Mouse (Mus musculus) WW6 (cell line): ENCODE results near the gene Cxcl12.

Source experiments
- DNase-seq: peaks from one replicate; pipeline ENCODE4 v3.0.0-alpha.2; 2013; ENCODE audit warnings: low read depth, low spot score

The Cxcl12 gene

GRCm38 (mm10) chr6:117173876-117174275, 5.5 kb downstream of the Cxcl12 start:
- no peak for DNase-seq

DNA sequence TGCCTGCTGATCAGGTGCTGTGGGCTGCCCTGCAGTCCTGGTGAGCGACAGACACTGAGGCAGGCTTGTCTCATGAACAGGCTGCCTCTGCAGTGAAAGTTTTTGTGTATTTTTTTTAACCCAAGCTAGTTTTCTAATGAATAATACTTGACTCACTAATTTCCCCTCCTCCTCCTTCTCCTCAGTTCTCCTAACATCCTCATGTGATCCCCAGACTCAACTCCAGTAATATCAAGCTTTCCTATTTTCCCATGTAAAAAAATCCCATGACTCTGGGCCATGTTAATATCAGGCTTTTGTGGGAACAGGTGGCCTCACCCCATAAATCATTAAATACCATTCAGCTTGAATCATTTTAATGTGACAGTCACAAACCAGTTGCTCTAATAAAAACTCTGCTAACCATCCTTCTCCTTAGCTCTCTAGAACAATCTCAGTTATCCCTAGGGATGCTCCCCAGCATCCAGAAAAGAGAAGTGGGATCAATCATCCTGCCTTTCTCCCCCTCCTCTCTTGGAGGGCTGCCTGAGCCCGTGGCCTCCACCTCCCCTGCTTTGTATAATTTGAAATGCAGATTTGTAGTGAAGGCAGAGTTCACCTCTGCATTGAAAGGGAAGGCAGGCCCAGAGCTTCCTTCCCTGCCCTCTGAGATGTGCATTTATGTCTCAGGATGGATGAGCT, 6.9 kb downstream of the Cxcl12 start:
- no peak for DNase-seq

DNA sequence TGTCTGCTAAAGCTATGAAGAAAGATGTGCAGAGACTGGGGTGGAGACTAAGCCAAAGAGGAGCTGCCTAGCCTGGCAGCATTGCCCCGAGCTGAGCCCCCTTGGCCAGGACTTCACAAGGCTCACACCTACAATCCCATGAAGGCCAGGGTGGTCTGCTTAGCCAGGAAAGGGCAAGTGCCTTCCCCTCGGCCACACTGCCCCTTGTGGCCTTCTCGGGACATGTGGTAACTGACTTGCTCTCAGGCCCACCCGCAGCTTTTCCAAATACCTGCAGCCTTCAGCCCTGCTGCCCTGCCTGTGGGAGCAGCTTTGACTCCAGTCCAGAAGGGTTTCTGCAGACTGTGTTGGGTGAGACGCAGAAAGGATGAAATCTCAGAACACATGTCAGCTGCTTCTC, 8.1 kb downstream of the Cxcl12 start:
- no peak for DNase-seq

GRCm38 (mm10) chr6:117180303-117180702, 12.0 kb downstream of the Cxcl12 start:
- DNase-seq, result no peak

- DNase-seq, result no peak
Measured at GRCm38 (mm10) chr6:117185381-117185780, 17.0 kb downstream of the Cxcl12 start.

- no peak for DNase-seq
Measured at GRCm38 (mm10) chr6:117190453-117190852, 22.1 kb downstream of the Cxcl12 start.

DNA sequence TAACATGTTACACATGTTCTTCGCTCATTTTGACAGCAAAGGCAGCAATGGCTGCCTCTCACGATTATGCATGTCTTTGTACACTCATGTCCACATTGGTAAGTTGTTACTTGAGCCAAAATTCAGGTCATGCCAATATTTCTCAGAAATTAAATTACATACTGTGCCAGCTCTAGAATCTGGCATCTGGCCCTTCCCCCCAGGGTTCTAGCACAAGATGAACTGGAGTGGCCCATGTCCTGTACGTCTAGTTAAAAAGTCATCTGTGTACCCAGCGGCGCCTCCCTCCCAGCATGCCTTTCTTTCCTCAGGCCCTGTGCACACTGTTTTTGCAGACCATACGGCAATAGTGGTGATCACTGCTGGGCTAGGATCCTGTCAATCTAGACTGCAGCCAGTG, 23.4 kb downstream of the Cxcl12 start:
- DNase-seq, result no peak

- DNase-seq, result no peak
Measured at GRCm38 (mm10) chr6:117192678-117193077, 24.3 kb downstream of the Cxcl12 start.

GRCm38 (mm10) chr6:117195270-117195669, 26.9 kb downstream of the Cxcl12 start:
- DNase-seq, result no peak

GRCm38 (mm10) chr6:117198871-117199270, 30.5 kb downstream of the Cxcl12 start:
- no peak for DNase-seq

DNA sequence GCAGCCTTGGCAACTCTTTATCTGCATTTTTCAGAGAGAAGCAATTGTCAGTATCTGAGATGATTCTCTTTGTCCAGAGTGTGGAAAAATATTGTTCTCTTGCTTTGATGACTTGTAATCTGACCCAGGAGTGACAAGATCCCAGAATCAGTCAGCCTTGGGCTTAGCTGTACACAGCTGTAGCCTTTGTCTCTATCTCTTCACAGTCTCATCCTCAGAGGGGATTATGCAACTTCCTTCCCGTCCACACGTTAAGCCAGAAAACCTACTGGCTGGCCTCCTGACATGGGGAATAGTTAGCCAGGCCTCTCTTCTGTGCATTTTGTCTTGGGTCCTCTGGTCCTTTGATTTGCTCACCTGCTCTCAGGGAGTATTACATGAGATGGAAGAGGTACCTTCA, 31.4 kb downstream of the Cxcl12 start:
- no peak for DNase-seq

- DNase-seq, result no peak
Measured at GRCm38 (mm10) chr6:117200916-117201315, 32.6 kb downstream of the Cxcl12 start.

- DNase-seq, result no peak
Measured at GRCm38 (mm10) chr6:117201396-117201795, 33.1 kb downstream of the Cxcl12 start.

DNA sequence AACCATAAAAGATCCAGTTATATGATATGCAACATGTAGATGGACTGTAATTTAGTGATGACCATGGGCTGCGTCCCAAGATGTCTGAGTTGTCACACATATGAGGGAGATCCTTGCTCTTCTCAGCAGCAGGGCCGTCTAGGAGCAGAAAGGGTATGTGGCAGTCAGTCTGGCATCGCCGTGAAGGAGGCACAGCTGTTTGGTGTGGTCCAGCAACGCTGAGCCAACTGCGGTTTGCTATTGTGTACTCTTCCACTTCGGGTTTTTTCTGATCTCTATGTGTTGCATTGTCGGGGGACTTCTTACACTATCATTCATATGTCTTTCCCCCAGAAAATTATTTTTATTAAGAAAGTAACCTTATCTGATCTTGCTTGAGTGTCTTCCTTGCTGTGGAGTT, 33.5 kb downstream of the Cxcl12 start:
- no peak for DNase-seq

DNA sequence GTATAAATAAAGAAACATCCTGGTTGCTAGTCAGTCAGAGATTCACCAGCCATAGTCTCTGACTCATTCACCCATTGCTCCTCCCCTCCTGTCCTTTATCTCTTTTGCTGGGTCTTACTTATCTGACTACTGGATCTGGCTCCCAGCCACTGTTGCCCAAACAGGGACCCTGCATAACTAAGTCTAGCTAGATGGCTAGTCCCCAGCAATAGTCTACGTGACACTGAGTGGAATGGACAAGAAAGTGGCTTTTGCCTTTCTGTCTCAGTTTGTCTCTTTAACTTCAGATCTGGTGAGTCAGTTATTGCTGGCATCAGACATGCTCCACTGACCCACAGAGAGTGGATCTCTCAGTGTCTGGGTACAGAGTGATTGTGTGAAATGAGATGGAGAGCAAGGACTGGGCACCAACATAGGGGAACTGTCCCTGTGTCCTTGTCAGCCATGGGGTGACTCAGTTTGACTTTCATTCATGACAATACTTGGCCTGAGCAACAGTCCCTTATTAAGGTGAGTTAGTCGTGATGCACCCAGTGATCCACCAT, 34.6 kb downstream of the Cxcl12 start:
- no peak for DNase-seq

DNA sequence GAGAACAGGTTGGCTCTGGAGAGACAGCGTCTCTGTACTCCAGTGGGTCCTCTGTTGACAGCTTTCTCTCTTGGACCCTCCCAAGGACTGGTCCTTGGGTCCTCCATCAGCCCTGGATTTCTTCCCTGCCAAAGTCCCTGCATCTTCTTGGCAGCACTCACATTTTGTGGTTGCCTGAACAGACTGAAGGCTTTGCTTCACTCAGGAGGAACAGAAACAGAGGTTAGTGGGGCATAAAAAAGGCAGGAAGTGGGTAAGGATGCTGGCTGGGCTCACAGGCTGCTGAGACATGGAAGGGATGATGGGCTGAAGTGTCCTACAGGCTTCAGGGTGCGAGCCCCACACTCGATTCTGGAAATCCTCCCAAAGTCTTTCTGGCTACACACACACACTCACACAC, 35.8 kb downstream of the Cxcl12 start:
- no peak for DNase-seq

DNA sequence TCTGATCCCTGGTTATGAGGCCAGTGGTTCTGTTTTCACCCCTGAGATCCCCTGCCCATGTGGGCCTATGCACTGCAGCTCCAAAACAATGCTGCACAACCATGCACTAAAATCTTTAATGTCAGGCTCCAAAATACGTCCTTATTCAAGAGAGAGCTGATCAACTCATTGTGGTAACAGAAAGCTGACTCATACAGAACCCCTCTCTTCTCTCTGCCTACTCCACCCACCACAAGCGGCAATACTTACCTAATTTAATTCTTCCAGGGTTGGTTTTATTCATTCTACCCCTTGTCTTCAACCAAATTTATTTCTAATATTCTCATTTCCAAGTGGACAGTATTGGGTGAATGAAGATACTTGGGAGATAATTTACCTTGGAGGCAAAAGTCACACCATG, 38.5 kb downstream of the Cxcl12 start:
- DNase-seq, result no peak

DNA sequence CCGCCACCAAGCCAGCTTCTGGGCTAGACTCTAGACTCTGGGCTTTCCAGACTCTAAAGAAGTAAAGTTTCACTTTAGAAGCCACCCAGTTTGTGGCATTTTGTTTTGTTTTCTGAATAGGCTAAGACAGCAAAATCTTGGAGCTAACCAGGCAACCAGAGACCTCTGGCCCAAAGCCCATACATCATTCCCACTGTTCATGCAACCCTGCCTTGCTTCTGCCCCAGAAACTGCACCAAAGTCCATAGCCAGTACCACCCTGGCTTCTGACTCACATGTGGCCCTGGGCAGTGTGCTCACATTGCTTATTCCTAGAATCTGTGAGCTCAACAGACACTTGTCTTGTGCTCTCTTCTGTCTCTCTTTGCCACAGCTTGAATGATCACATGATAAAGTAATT, 39.0 kb downstream of the Cxcl12 start:
- DNase-seq, result no peak

- no peak for DNase-seq
Measured at GRCm38 (mm10) chr6:117210086-117210485, 41.8 kb downstream of the Cxcl12 start.

DNA sequence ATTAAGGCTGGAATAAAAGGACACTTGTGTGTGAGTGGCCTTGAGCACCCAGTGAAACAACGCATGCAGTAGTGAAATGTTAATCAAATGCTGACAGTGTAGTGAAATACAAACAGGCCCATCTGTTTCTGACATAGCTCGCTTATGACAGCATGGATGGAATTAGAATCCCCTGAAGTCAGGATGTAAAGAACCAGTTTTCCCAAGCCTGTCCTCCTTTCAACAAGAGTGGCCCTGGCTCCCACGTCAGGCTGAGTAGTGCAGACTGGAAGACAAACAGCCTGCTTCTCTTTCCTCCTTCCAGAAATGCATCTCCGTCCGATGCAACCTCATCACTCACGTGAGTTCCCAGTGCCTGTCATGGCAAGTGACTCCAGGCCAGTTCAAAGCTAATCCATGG, 42.2 kb downstream of the Cxcl12 start:
- DNase-seq, result no peak

GRCm38 (mm10) chr6:117214506-117214905, 46.2 kb downstream of the Cxcl12 start:
- no peak for DNase-seq

- no peak for DNase-seq
Measured at GRCm38 (mm10) chr6:117218442-117219299, 50.3 kb downstream of the Cxcl12 start.

DNA sequence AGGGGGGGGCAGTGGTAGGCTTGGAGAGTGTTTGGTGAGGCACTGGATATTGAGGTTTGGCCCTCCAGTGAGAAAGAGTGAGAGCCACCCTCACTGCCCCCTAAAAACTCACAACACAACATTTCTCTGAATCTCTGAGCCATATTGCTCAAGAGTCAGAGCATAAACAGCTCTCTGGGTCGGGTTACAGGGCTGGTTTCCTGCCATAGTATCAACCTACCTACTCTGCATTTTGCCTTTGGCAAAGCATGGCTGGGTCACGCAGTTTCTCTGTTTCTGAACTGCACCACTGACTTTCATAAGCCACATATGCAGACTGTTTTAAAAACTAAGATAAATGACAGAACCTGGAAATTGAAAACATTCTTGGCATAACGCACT, 51.0 kb downstream of the Cxcl12 start:
- no peak for DNase-seq
